Mouse (Mus musculus) small intestine, adult 2 months (tissue): ENCODE data around the gene Atad3a.
"Not testable (repeated sequence)": the region's sequence is repeated elsewhere in the genome, so short reads cannot be mapped to it uniquely, and the experiment has no call there.

Source experiments
- CTCF ChIP-seq: fragments of 200-500 bp; IDR thresholded peaks from 2 replicates; pipeline ENCODE4 v1.5.1; 2012; ENCODE audit warnings: low read depth, mild to moderate bottlenecking, control low read depth, inconsistent platforms, low read length, moderate library complexity, mixed read lengths; ENCODE audit not compliant: insufficient replicate concordance, insufficient read length; ENCODE audit errors: extremely low read depth
- POLR2A ChIP-seq: fragments of 200-500 bp; IDR thresholded peaks from 2 replicates; pipeline ENCODE4 v1.6.1; 2012; ENCODE audit warnings: low read depth, mild to moderate bottlenecking, control low read depth, inconsistent platforms, low read length, moderate library complexity

- not testable (repeated sequence) for TF ChIP-seq POLR2A, CTCF
Measured at GRCm38 (mm10) chr4:155788833-155789232, 27.9 kb upstream of the Atad3a start.
